Mouse (Mus musculus): ENCODE measurements around the gene Gpr160.

DNA sequence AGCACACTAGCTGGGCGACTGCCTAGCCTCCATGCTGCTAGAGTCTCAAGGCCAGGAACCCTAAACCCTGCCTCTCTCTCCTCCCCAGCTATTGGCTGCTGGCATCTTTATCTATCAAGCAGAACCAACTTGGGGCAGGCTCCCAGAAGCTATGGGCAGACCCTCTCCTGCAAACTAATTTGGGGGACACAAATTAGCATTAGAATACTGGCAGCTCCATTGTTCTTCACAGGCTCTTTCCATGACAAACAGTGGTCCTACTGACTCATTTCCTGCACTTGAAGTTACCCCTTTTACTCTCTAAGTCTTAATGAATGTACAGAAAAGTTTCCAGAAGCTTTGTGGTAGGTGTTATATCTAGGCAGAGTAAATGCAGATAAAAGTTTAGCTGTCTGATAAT is 33.3 kb downstream of the Gpr160 start:
- TF ChIP-seq CTCF (IDR thresholded peaks at IDR 0.05; ENCODE audit: insufficient read depth, low read length) (no peak), POLR2A (IDR thresholded peaks at IDR 0.05; ENCODE audit: borderline replicate concordance, extremely low read depth, low read depth, low read length) (no peak)

Measured in lung, adult 2 months (tissue).